Comparison of ENCODE assay signal across 16 mouse cellular contexts in genomic region chr14:122491521-122491920, GRCm38 (mm10). TPM values are rescaled to one million over a fixed set of nuclear protein-coding genes. Genes with fewer than 3 reads are reported as not detected.
"Had no signal": no experiment of that assay in that cellular context is flagged by ENCODE, and none has a peak within 500 bp of the region (broad histone marks: within the 10 kb centered on the region; RNA-seq: fewer than 3 reads in every experiment).

No protein-coding gene starts in this region.

- H3K36me3 ChIP-seq: kidney, embryonic 15.5 days; limb, embryonic 12.5 days; liver, embryonic 13.5 days; lung, embryonic 15.5 days; midbrain, embryonic 12.5 days had no signal

- DNase-seq: kidney, postnatal 14 days; layer of hippocampus, postnatal 36 days; liver; liver, embryonic 13.5 days; liver, postnatal 0 days; lung, postnatal 14 days; right cerebral cortex, adult 18-20 months; thymus, postnatal 4 days had no signal

- H3K9ac ChIP-seq: kidney, embryonic 15.5 days; liver, embryonic 13.5 days; liver, postnatal 0 days; lung, embryonic 15.5 days had no signal

- H3K9me3 ChIP-seq: kidney, embryonic 15.5 days; limb, embryonic 12.5 days; liver, embryonic 13.5 days; lung, embryonic 15.5 days had no signal

- H3K27ac ChIP-seq: kidney, embryonic 15.5 days; liver, embryonic 13.5 days; lung, embryonic 15.5 days; macrophage; stomach, postnatal 0 days had no signal

- H3K4me1 ChIP-seq: liver, embryonic 13.5 days had no signal

RNA-seq across cellular contexts. Expression of gene Gm10837, which starts 1.1 kb away (rescaled TPM):
- polyA plus RNA-seq: kidney, embryonic 15.5 days; large intestine, adult 2 months; liver, embryonic 13.5 days; liver, postnatal 0 days; lung, embryonic 15.5 days; macrophage; stomach, postnatal 0 days had no signal

RNA-seq across cellular contexts. Expression of gene Zic2, which starts 16.3 kb away (rescaled TPM):
- polyA plus RNA-seq: kidney, embryonic 15.5 days; large intestine, adult 2 months; liver, embryonic 13.5 days; liver, postnatal 0 days; lung, embryonic 15.5 days; macrophage; stomach, postnatal 0 days had no signal

RNA-seq across cellular contexts. Expression of gene Zic5, which starts 26.0 kb away (rescaled TPM):
- polyA plus RNA-seq: large intestine, adult 2 months; liver, postnatal 0 days; lung, embryonic 15.5 days; macrophage; stomach, postnatal 0 days had no signal

RNA-seq across cellular contexts. Expression of gene Gm5089, which starts 40.6 kb away (rescaled TPM):
- polyA plus RNA-seq: large intestine, adult 2 months; liver, embryonic 13.5 days; liver, postnatal 0 days; lung, embryonic 15.5 days; macrophage; midbrain, postnatal 0 days; stomach, postnatal 0 days had no signal
